Mouse (Mus musculus) WW6 (cell line): ENCODE data around the gene Gm49318.

ENCODE experiments used
- DNase-seq: peaks from one replicate; pipeline ENCODE4 v3.0.0-alpha.2; 2013; ENCODE audit warnings: low read depth, low spot score

Gm49318 gene

GRCm38 (mm10) chr9:22030386-22030785, 40.7 kb downstream of the Gm49318 start:
- no peak for DNase-seq

GRCm38 (mm10) chr9:22028467-22028866, 42.6 kb downstream of the Gm49318 start:
- DNase-seq = no peak

GRCm38 (mm10) chr9:22024592-22024991, 46.5 kb downstream of the Gm49318 start:
- DNase-seq = no peak

DNA sequence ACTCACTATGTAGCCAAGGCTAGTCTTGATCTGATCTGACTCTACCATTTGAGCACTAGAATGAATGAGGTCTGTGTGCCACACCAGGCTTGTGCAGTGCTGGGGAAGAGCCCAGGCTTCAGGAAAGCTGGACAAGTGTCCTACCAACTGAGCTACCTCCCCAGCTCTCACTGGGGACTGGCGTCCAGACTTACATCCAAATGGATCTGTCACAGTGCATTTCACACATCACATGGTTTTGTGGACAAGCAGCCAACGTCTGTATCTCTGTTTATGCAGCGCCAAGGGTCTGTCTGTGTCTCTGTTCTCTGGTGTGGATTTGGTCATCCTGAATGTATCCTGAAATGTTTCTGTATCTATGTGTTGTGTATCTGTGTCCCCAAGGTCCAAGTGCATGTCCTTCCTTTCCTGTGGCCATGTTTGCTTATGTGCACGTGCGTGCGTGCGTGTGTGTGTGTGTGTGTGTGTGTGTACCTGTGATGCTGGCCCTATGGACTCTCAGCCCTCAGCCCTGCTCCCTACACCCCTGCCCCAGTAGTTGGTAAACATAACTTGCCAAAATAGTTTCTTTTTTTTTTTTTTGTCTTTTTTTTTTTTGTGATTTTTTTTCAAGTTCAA, 53.7 kb downstream of the Gm49318 start:
- DNase-seq = no peak

- DNase-seq = no peak
Observed at GRCm38 (mm10) chr9:22016245-22016644, 54.8 kb downstream of the Gm49318 start.

GRCm38 (mm10) chr9:22012731-22013130, 58.3 kb downstream of the Gm49318 start:
- DNase-seq = no peak

- DNase-seq = no peak
Observed at GRCm38 (mm10) chr9:22011055-22011454, 60.0 kb downstream of the Gm49318 start.

GRCm38 (mm10) chr9:22004546-22004945, 66.5 kb downstream of the Gm49318 start:
- DNase-seq = no peak

DNA sequence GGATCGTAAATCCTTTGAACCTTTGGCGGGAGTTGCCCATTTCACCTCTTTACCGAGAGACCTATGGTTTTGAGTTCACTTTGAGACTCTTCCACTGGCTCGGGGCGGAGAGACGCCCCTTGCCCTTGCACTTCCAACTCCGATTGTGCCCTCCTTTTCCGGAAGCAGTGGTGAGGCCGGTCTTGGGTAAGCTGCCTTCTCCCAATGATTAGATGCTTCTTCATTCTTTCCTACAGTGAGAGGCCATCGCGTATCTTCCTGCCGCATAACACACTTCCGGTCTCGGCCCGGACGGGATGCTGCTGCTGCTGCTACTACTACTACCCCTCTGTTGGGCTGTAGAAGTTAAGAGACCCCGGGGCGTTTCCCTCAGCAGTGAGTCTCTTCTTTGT, 67.9 kb downstream of the Gm49318 start:
- no peak for DNase-seq

DNA sequence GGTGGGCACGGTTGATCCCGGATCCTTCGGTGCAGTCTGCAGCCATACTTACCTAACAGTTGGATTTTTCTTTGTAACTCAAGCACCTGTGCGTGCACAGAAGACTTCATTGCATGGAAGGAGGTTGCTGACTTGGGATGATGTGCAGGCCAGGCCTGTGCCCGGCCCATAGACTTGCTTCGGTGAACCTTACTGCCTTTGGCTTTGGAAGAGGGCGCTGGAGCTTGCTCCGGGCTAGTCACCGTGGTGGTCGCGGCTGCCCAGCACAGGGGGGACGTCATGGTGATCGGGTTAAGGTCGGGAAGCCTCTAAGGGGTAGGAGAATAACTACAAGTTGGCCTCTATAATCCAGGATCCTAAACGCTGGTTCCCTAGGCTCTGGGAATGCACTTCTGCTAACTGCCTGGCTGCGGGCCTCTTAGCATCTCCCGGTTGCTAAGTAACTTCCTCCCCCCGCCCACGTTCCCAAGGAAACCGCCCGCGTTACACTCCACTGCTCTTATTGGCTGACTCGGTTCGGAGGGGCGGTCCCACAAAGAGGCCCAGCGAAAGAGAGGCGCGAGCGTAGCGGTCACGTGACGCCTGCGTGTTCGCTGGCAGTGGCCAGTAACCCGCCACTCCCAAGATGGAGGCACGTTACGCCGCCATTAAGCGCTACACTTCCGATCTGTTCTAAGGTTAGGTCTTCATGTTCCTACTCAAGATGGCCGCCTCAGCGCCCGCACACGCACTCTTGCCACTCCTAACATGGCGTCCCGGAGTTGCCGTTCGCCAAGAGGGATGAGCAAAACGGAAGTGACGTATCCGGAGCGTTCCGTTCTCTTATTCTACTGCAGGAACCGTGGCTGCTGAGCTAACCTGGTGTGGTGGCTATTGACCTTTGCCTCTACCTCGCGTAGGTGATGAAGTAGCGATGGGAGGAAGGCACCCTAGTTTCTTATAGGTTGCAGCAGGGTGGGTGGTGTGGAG, 68.6 kb downstream of the Gm49318 start, which contains the start of the genes Ccdc151 and Prkcsh:
Gene Ccdc151, minus strand, starts transcription at position 441 of the 969 bp plus-strand sequence.
Gene Prkcsh, plus strand, starts transcription at position 613 of the 969 bp plus-strand sequence.
- DNase-seq = peak; percentile 99

DNA sequence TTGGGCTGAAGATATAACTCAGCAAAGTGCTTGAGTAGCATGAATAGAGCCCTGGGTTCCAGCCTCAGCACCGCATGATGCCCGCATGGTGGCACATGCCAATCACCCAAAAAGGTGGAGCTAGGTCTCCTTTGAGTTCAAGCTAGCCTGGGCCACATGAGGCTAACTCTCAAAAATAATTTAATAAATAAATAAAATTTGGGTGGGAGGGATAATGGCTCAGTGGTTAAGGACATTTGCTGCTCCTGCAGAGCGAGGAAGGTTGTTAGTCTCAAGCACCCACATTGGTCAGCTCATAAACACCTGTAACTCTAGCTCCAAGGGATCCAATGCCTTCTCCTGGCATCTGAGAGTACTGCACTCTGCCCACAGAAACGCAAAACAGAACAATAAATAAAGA, 69.4 kb downstream of the Gm49318 start:
- DNase-seq = no peak

DNA sequence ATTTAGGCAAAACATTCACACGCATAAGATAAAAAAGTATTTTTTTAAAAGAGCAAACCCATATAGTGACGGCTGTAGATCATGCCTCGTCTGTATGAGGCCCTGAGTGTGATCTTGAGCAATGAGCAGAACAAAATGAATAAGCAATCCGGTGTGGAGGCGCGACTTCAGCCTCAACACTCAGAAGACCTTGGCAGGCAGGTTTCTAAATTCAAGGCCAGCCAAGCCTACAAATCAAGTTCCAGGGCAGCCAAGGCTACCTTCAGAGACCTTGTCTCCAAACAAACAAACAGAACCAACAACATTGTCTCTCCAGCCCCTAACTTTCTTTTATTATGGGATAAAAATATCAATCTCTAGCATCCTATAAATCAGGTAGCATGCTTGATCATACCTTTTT, 70.8 kb downstream of the Gm49318 start:
- DNase-seq = no peak

DNA sequence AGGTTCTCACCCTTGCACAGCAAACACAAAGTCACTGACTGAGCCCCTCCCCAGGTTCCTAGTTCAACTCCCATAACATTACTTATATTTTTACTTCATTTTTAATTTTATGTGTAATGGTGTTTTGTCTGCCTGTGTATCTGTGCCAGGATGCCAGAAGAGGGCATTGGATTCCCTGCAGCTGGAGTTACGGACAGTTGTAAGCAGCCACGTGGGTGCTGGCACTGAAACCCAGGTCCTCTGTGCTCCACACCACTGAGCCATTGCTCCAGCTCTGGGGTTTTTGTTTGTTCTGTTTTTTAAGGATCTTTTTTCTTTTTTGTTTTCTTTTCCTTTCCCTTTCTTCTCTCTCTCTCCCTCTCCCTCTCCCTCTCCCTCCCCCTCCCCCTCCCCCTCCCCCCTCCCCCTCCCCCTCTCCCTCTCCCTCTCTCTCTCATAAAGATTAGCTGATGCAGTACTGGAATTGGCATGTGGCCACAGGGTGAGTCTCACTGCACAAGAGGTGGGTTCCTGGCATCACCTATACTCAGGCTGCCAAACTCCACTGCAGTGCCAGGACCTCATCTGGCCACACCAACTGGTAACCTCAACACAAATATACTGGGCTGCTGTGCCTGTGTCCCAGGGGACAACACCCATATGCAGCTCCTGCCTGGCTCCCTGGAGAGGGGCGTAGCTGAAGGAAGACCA, 74.7 kb downstream of the Gm49318 start:
- DNase-seq = no peak

DNA sequence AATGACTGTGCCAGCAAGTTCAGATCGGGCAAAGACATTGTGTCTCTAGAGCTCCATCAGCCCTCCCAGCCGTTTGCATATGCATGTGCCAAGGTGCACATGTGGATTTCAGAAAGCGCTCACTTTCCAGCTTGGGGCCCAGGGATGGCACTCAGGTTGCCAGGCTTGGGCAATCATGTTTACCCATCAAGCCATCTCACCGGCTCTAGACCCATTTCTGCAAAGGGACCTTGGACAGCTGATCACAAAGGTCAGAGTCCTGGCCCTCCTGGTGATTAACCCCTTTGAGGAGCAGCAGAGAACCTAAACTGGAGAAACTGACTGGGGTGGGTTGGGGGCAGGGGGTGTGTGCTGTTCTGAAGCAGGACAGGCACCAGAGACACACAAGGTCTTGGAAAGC, 78.8 kb downstream of the Gm49318 start:
- no peak for DNase-seq

- DNase-seq = no peak
Observed at GRCm38 (mm10) chr9:21989230-21990110, 81.6 kb downstream of the Gm49318 start, which contains the start of gene Rgl3. Gene Rgl3 (minus strand): TSS chr9:21989446.

GRCm38 (mm10) chr9:21988421-21989101, 82.5 kb downstream of the Gm49318 start:
- DNase-seq = no peak

GRCm38 (mm10) chr9:21987592-21988342, 83.3 kb downstream of the Gm49318 start:
- DNase-seq = no peak
